Mouse (Mus musculus) ES-E14 (cell line): ENCODE data around the gene 4931429L15Rik. TPM values are rescaled to one million over a fixed set of nuclear protein-coding genes. Genes with fewer than 3 reads are reported as not detected.
A peak's percentile ranks its signal among the peaks of the same experiment; 100 is the strongest.

Experiments used
- DNase-seq: peaks from one replicate; pipeline ENCODE4 v3.0.0-alpha.2; 2013; ENCODE audit warnings: low read depth, low spot score
- H3K27ac ChIP-seq: 2 replicates; pipeline ENCODE4 v1.5.1; 2012; ENCODE audit warnings: low read depth, mild to moderate bottlenecking, low read length, moderate library complexity, mixed read lengths; ENCODE audit not compliant: poor library complexity, insufficient read depth, severe bottlenecking
- H3K36me3 ChIP-seq: 2 replicates; pipeline ENCODE4 v1.6.1; 2012; ENCODE audit warnings: mild to moderate bottlenecking, low read length, moderate library complexity, mixed read lengths; ENCODE audit not compliant: control insufficient read depth, poor library complexity, insufficient read depth, severe bottlenecking
- H3K4me1 ChIP-seq, 2 experiments: fragments of 150-350 bp in 1 of 2; sonication (generic) in 1 of 2; 2 replicates each; pipeline ENCODE4 v1.6.1; 2012; ENCODE audit warnings: low read length in 2 of 2, mild to moderate bottlenecking in 1 of 2, mixed read lengths in 1 of 2; ENCODE audit not compliant: control insufficient read depth in 2 of 2, insufficient read depth in 2 of 2, poor library complexity in 1 of 2
- H3K4me3 ChIP-seq, 2 experiments: fragments of 150-350 bp in 1 of 2; sonication (generic) in 1 of 2; 2 replicates each; pipeline ENCODE4 v1.5.1; 2012; ENCODE audit warnings: low read length in 2 of 2, low read depth in 1 of 2, mild to moderate bottlenecking in 1 of 2, mixed read lengths in 1 of 2; ENCODE audit not compliant: insufficient read depth in 1 of 2, poor library complexity in 1 of 2, severe bottlenecking in 1 of 2
- H3K9ac ChIP-seq: 2 replicates; pipeline ENCODE4 v1.6.1; 2012; ENCODE audit warnings: low read depth, mild to moderate bottlenecking, low read length, mixed read lengths; ENCODE audit not compliant: poor library complexity, insufficient read depth, severe bottlenecking
- H3K9me3 ChIP-seq: fragments of 150-350 bp; sonication (generic); 2 replicates; pipeline ENCODE4 v1.6.1; 2012; ENCODE audit warnings: low read depth, mild to moderate bottlenecking, low read length; ENCODE audit not compliant: control insufficient read depth, insufficient read depth
- CHD2 ChIP-seq: IDR thresholded peaks from 2 replicates; pipeline ENCODE4 v1.6.1; 2014; ENCODE audit warnings: mild to moderate bottlenecking, low read depth, low read length, inconsistent platforms
- HCFC1 ChIP-seq: IDR thresholded peaks from 2 replicates; pipeline ENCODE4 v1.6.1; 2012; ENCODE audit warnings: low read length, inconsistent platforms, borderline replicate concordance; ENCODE audit not compliant: insufficient read depth
- MAFK ChIP-seq: IDR thresholded peaks from 2 replicates; pipeline ENCODE4 v1.6.1; 2014; ENCODE audit warnings: mild to moderate bottlenecking, low read depth, low read length, inconsistent platforms; ENCODE audit not compliant: insufficient read depth
- ZC3H11A ChIP-seq: IDR thresholded peaks from 2 replicates; pipeline ENCODE4 v1.6.1; 2012; ENCODE audit warnings: low read depth, mild to moderate bottlenecking, inconsistent platforms, low read length, borderline replicate concordance
- ZNF384 ChIP-seq: IDR thresholded peaks from 2 replicates; pipeline ENCODE4 v1.6.1; 2012; ENCODE audit warnings: low read depth, low read length, inconsistent platforms
- in situ Hi-C, 2 experiments: fragments of 600-800 bp; cut with MboI; formaldehyde crosslinking; loops; one replicate each; pipeline ENCODE4 v1.15.1; 2025; ENCODE audit warnings: low sequenced_read_pairs in 2 of 2, inconsistent platforms in 1 of 2; ENCODE audit not compliant: unreplicated experiment in 2 of 2
- total RNA-seq: library from RNA; depleted of rRNA; stranded (reverse); fragments of 300-350 nt; gene quantifications from 2 replicates; pipeline ENCODE4 v1.2.3, GENCODE M21; 2012

4931429L15Rik gene
- total RNA-seq, 1 experiment = not detected

GRCm38 (mm10) chr9:46282631-46283436, 37.0 kb downstream of the 4931429L15Rik start, which contains the start of gene Bud13:
Gene Bud13, plus strand, starts transcription at chr9:46283008.
- in situ Hi-C loops = no loop called here
- peaks cover 3 to 7% of the 10 kb centered on the region in 2 experiments; a peak in 3 of 4 replicates for H3K4me1 ChIP-seq
- no peaks in the 10 kb centered on the region for H3K9me3 ChIP-seq
- H3K36me3 ChIP-seq = peaks cover 36% of the 10 kb centered on the region
- H3K27ac ChIP-seq = peak within 1 kb of the TSS; percentile 49; the same call in 1 of the 2 replicates
- H3K4me3 ChIP-seq = peak within 1 kb of the TSS; percentile 91 to 95
- peak within 1 kb of the TSS; percentile 96 for H3K9ac ChIP-seq
- DNase-seq = peak; percentile 87
- TF ChIP-seq ZC3H11A = no peak
- TF ChIP-seq MAFK = no peak
- TF ChIP-seq ZNF384 = no peak
- TF ChIP-seq CHD2 = no peak
- TF ChIP-seq HCFC1 = peak; percentile 74

GRCm38 (mm10) chr9:46274494-46274893, 45.3 kb downstream of the 4931429L15Rik start:
- no peak for DNase-seq
- Histone ChIP-seq H3K27ac (no peak overlapping the region), H3K9me3 (no peaks in the 10 kb centered on the region), H3K4me1 (peaks cover 0 to 5% of the 10 kb centered on the region in 2 experiments; a peak in 1 of 4 replicates), H3K36me3 (peaks cover 36% of the 10 kb centered on the region), H3K4me3 (no peak overlapping the region; a peak in 1 of 4 replicates), H3K9ac (no peak overlapping the region)
- in situ Hi-C loops = no loop called here
- TF ChIP-seq CHD2 (no peak), ZC3H11A (no peak), ZNF384 (no peak), HCFC1 (no peak), MAFK (no peak)

- peak within 1 kb of the TSS; percentile 75 to 97 for H3K4me3 ChIP-seq
- H3K27ac ChIP-seq = no peak within 1 kb of the TSS; the same call in 1 of the 2 replicates
- TF ChIP-seq HCFC1 (no peak; the same call in 1 of the 2 replicates), ZNF384 (no peak), MAFK (no peak), ZC3H11A (no peak), CHD2 (no peak)
- in situ Hi-C loops = no loop called here
- peaks cover 30% of the 10 kb centered on the region for H3K36me3 ChIP-seq
- H3K4me1 ChIP-seq = peaks cover 0 to 5% of the 10 kb centered on the region in 2 experiments; a peak in 1 of 4 replicates
- peak; percentile 90 for DNase-seq
- H3K9ac ChIP-seq = peak within 1 kb of the TSS; percentile 81
- H3K9me3 ChIP-seq = no peaks in the 10 kb centered on the region
Measured at GRCm38 (mm10) chr9:46272677-46273454, 46.9 kb downstream of the 4931429L15Rik start, which contains the start of gene Zpr1. Gene Zpr1, plus strand, starts transcription at chr9:46273064.

GRCm38 (mm10) chr9:46272070-46272469, 47.7 kb downstream of the 4931429L15Rik start:
- TF ChIP-seq CHD2 = no peak
- no peak for TF ChIP-seq ZC3H11A
- no peak for TF ChIP-seq ZNF384
- TF ChIP-seq HCFC1 = no peak
- no peak for TF ChIP-seq MAFK
- Histone ChIP-seq H3K9me3 (no peaks in the 10 kb centered on the region), H3K27ac (no peak overlapping the region), H3K4me3 (no peak overlapping the region), H3K4me1 (peaks cover 0 to 5% of the 10 kb centered on the region in 2 experiments; a peak in 1 of 4 replicates), H3K36me3 (peaks cover 23% of the 10 kb centered on the region), H3K9ac (no peak overlapping the region)
- DNase-seq = no peak
- in situ Hi-C loops = no loop called here
